Mouse (Mus musculus) embryonic fibroblast, embryonic 13.5 days (primary cell): ENCODE measurements around the gene Tmbim1.

ENCODE experiments used
- CTCF ChIP-seq: IDR thresholded peaks from 2 replicates; pipeline ENCODE4 v1.5.1; 2011; ENCODE audit warnings: mild to moderate bottlenecking, control low read depth, low read length, moderate library complexity, borderline replicate concordance; ENCODE audit not compliant: insufficient read depth
- POLR2A ChIP-seq: IDR thresholded peaks from 2 replicates; pipeline ENCODE4 v1.6.1; 2011; ENCODE audit warnings: low read depth, mild to moderate bottlenecking, control low read depth, low read length, moderate library complexity

DNA sequence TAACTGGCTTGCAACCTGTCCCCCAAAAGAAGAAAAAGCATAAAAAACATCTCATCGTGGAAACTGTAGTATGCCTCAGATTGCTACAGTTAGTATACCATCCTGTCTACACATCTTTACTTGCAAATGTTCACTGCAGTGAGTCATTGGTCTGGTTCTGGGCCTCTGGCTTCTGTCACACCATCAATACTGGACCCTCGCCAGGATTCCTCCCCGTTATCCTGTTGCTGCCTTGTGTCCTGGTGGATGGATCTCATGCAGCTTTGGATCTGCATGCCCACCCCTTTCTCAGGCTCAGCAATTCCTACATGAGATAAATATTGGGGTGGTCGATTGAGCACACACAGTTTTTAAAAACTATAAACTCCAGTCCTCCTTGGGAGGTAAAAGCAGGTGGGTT is 33.8 kb downstream of the Tmbim1 start:
- TF ChIP-seq CTCF (no peak), POLR2A (no peak)
